Mouse (Mus musculus) embryonic fibroblast, embryonic 13.5 days (primary cell): ENCODE data around the gene Stard3nl. TPM values are rescaled to one million over a fixed set of nuclear protein-coding genes. Genes with fewer than 3 reads are reported as not detected.
"Not testable (repeated sequence)": the region's sequence is repeated elsewhere in the genome, so short reads cannot be mapped to it uniquely, and the experiment has no call there.

Source experiments
- H3K27ac ChIP-seq: 2 replicates; pipeline ENCODE4 v1.5.1; 2012; ENCODE audit warnings: low read length, control low read depth, inconsistent platforms; ENCODE audit not compliant: insufficient read depth
- H3K4me1 ChIP-seq: 2 replicates; pipeline ENCODE4 v1.6.1; 2011; ENCODE audit warnings: low read length; ENCODE audit not compliant: control insufficient read depth, insufficient read depth
- H3K4me3 ChIP-seq: 2 replicates; pipeline ENCODE4 v1.5.1; 2011; ENCODE audit warnings: mild to moderate bottlenecking, control low read depth, low read length; ENCODE audit not compliant: insufficient read depth
- CTCF ChIP-seq: IDR thresholded peaks from 2 replicates; pipeline ENCODE4 v1.5.1; 2011; ENCODE audit warnings: mild to moderate bottlenecking, control low read depth, low read length, moderate library complexity, borderline replicate concordance; ENCODE audit not compliant: insufficient read depth
- POLR2A ChIP-seq: IDR thresholded peaks from 2 replicates; pipeline ENCODE4 v1.6.1; 2011; ENCODE audit warnings: low read depth, mild to moderate bottlenecking, control low read depth, low read length, moderate library complexity
- polyA plus RNA-seq: library from polyadenylated mRNA; stranded (reverse); fragments of >200 nt; gene quantifications from 2 replicates; pipeline ENCODE4 v1.2.4, GENCODE M21; 2011; ENCODE audit warnings: low read depth; ENCODE audit not compliant: missing spikeins, insufficient read length

The Stard3nl gene
- polyA plus RNA-seq, 1 experiment = 92.8 TPM

DNA sequence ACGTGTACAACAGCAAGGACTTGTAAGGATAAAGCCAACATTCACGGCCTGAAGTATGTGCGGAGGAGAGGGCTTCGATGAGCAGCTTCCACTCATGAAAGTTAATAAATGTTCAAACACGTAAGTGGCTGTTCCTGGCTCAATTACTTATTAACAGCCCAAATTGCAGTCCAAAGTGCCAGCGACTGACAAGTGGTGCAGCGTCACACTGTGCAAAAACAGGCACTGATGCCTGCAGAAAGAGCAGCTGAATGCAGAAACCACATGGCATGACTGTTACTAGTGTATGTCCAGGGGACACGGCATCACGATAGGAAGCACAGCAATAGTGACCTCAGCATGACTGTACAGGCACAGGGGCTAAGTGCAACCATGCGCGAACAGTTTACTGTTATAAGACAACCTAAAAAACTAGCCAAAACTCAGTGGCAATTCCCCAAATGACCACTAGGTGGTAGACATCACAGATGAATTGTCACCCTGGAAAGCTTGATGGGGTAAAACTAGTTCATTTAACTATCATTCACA lies 31.3 kb downstream of the Stard3nl start:
- Histone ChIP-seq H3K4me3 (no peak overlapping the region), H3K4me1 (no peaks in the 10 kb centered on the region), H3K27ac (no peak overlapping the region)
- TF ChIP-seq CTCF (no peak), POLR2A (no peak)

DNA sequence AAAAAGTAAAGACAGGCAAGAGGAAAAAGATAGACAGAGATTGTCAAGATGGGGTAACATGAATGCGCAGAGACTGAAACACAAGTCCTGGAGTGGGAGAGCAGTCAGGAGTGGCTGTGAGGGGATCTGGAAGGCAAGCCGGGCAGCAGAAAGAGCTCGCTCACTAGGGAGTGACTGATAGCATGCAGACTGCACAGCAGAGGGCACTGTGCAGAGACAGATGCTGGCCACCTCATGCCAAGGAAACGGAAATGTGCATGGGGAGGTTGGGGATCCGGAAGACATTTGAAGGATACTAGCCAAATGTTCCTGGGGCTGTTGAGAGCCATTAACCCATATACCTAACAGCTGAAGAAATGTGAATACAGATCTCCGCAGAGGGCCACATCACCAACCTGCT lies 33.2 kb downstream of the Stard3nl start:
- TF ChIP-seq CTCF = peak; percentile 72; the same call in 1 of the 2 replicates
- no peak for TF ChIP-seq POLR2A
- H3K4me1 ChIP-seq = no peaks in the 10 kb centered on the region
- no peak overlapping the region for H3K4me3 ChIP-seq
- H3K27ac ChIP-seq = no peak overlapping the region

DNA sequence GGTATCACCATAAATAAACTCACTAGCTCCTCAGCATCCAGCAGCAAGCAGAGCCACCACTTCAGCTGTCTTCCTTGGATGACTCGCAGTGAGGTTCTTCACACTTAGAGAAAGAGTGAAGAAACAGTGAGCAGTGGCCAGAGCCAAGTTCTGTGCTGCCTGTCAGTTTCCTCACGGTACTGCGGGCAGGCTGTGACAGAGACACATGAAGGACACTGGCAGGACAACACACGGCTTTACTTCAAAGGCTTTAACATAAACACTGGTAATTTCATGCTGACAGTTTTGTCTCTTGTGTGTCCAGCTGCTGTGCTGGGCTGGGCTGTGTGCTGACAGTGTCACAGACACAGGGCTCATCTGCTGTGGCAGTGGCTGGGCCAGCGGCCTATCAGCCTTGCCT lies 37.6 kb downstream of the Stard3nl start:
- TF ChIP-seq POLR2A (no peak), CTCF (no peak)
- no peak overlapping the region for H3K27ac ChIP-seq
- no peaks in the 10 kb centered on the region for H3K4me1 ChIP-seq
- H3K4me3 ChIP-seq = no peak overlapping the region

DNA sequence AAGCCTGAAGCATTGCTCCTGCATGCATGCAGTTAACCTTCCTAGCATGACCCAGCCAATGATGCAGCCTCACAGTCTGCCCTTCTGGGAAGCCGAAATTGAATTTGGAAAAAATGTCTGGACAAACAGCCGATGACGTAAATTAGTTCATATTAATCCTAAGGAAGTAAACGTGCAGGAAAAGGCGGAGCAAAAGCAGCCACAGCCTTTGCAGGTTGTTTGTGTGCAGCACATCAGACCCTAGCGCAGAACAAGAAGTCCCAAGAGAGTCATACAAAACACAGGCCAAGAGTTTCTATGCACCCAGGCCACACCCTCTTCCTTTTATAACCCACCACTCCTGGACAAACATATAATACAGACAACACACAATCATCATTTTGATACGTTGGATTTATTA lies 38.3 kb downstream of the Stard3nl start:
- TF ChIP-seq POLR2A = no peak
- H3K4me3 ChIP-seq = no peak overlapping the region
- H3K4me1 ChIP-seq = no peaks in the 10 kb centered on the region

DNA sequence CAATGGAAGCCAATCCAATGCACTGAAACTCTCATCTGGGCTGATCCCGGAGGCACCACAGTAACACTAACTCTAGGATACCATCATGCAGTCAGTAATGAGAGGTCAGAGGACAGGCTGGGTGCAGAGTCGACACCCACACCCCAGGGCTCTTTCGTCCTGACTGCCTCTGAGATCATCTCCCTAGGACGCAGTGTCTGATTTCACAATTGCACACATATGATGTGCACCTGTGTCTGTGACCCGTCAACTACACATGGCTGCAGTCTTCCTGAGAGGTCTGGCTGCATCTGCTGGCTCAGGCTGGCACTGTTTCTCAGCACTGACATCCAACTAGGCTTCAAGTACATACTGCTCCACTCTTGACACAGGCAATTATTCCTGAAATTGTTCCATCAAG lies 38.9 kb downstream of the Stard3nl start:
- Histone ChIP-seq H3K27ac (no peak overlapping the region), H3K4me1 (no peaks in the 10 kb centered on the region), H3K4me3 (no peak overlapping the region)
- no peak for TF ChIP-seq CTCF

More for the DNA sequence above, 38.3 kb downstream of the Stard3nl start:
- H3K27ac ChIP-seq = no peak overlapping the region

DNA sequence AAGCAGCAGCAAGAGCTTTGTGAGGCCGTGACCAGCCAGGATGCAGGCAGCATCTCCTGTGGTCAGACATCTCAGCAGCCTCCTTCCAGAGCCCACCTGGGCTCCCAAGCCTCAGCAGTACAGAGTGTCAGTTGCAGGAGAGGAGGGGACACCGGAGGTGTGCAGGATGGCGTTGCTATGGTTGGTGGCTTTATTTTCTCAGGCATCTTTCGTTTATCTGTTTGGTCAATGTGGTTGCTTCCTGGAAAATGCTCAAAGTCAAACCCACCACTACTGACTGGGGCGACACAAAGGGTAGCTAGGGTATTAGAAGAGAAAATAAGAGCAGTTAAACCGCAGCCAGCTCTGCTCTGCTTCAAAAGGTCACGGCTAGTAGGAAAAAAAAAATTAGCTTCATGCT lies 39.5 kb downstream of the Stard3nl start:
- H3K4me1 ChIP-seq = no peaks in the 10 kb centered on the region
- no peak for TF ChIP-seq POLR2A
- no peak for TF ChIP-seq CTCF
- H3K4me3 ChIP-seq = no peak overlapping the region
- H3K27ac ChIP-seq = no peak overlapping the region

DNA sequence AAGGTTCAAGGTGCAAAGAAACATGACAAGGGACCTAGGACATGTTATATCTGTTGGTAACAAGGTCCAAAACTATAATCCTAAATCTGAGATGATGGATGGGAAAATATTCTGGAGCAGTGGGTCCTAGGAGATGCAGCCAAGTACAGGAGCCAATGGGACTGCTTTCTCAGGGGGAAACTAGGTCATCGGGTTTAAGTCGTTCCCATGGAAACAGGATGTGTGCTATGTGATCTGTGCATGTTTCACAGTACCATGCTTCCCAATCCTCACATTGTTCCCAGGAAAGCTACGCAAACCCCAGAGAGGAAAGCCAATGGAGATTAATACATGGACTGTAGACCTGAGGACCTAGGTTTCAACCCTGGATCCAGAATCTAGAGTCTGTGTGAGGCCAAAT lies 42.8 kb downstream of the Stard3nl start:
- H3K4me3 ChIP-seq = no peak overlapping the region
- no peak for TF ChIP-seq POLR2A
- TF ChIP-seq CTCF = no peak
- no peaks in the 10 kb centered on the region for H3K4me1 ChIP-seq
- no peak overlapping the region for H3K27ac ChIP-seq

DNA sequence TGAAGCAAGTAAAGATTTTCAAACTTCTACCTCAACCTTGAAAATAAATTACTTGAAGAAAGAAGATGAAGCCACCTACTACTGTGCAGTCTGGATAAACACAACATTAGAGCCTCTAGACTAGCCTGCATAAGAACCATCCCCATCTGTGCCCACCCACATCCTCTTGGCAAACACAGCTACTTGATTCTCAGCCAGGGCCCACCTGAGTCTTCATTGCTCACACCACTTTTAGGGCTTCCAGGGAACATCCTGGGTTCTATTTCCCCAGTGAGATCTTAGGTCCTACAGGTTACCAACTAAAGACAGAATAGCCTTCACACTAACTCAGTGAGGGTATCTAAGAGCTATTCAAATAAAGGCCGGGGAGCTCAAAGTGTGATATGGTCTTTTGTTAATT lies 55.2 kb downstream of the Stard3nl start:
- H3K4me3 ChIP-seq = not testable (repeated sequence)

DNA sequence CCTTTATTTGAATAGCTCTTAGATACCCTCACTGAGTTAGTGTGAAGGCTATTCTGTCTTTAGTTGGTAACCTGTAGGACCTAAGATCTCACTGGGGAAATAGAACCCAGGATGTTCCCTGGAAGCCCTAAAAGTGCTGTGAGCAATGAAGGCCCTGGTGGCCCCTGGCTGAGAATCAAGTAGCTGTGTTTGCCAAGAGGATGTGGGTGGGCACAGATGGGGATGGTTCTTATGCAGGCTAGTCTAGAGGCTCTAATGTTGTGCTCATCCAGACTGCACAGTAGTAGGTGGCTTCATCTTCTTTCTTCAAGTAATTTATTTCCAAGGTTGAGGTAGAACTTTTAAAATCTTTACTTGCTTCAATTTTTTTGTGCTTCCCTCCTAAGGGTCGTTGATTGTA lies 59.3 kb downstream of the Stard3nl start:
- H3K4me3 ChIP-seq = not testable (repeated sequence)

More for the DNA sequence above, 55.2 kb downstream of the Stard3nl start:
- not testable (repeated sequence) for H3K4me1 ChIP-seq, H3K27ac ChIP-seq

More for the DNA sequence above, 59.3 kb downstream of the Stard3nl start:
- not testable (repeated sequence) for H3K4me1 ChIP-seq, H3K27ac ChIP-seq

Other genes starting within 250 kb of the Stard3nl start
- gene Epdr1, start 224.1 kb upstream of the Stard3nl start, polyA plus RNA-seq = 38.9 and 47.2 TPM in 2 replicates
- 1.5 TPM in 2 replicates for gene Sfrp4, start 227.3 kb upstream of the Stard3nl start, polyA plus RNA-seq